In genomic region chr7:4178438-4178837, GRCm38 (mm10) we compare ENCODE assay signal across 9 mouse cellular contexts. TPM values are rescaled to one million over a fixed set of nuclear protein-coding genes. Genes with fewer than 3 reads are reported as not detected.
DNase-seq lines count a peak whose midpoint lies in the region; ATAC-seq and TF ChIP-seq lines count a peak whose summit lies in the region.
"Had no signal": no experiment of that assay in that cellular context is flagged by ENCODE, and none has a peak within 500 bp of the region (broad histone marks: within the 10 kb centered on the region; RNA-seq: fewer than 3 reads in every experiment).

No protein-coding gene starts in this region.

- no peak for TF ChIP-seq CTCF in gastrocnemius, adult 2 months (IDR thresholded peaks at IDR 0.05)

- H3K36me3 ChIP-seq in forebrain, embryonic 16.5 days (ENCODE audit: control insufficient read depth, insufficient read depth): no peaks in the 10 kb centered on the region
- H3K36me3 ChIP-seq: embryonic facial prominence, embryonic 13.5 days had no signal

- WGBS in forebrain, embryonic 16.5 days: 58% methylated on average over 3 of the region's 3 CpGs

- H3K4me1 ChIP-seq in forebrain, embryonic 16.5 days (replicated peaks; ENCODE audit: control insufficient read depth, insufficient read depth, low read length): no peaks in the 10 kb centered on the region
- H3K4me1 ChIP-seq: embryonic facial prominence, embryonic 13.5 days had no signal

- no peak overlapping the region for H3K4me2 ChIP-seq in forebrain, embryonic 16.5 days (ENCODE audit: low read length)
- H3K4me2 ChIP-seq: embryonic facial prominence, embryonic 13.5 days had no signal

- H3K4me3 ChIP-seq in gastrocnemius, adult 2 months: no peak overlapping the region
- H3K4me3 ChIP-seq in forebrain, embryonic 16.5 days (replicated peaks; ENCODE audit: low read length): no peak overlapping the region
- H3K4me3 ChIP-seq: embryonic facial prominence, embryonic 13.5 days had no signal

- intact Hi-C loops in gastrocnemius, adult 2 months (cut with DNase I): no loop called here

- no peaks in the 10 kb centered on the region for H3K9me3 ChIP-seq in forebrain, embryonic 16.5 days (ENCODE audit: control insufficient read depth, low read length)
- H3K9me3 ChIP-seq: embryonic facial prominence, embryonic 13.5 days had no signal

- H3K27me3 ChIP-seq in forebrain, embryonic 16.5 days (replicated peaks; ENCODE audit: control insufficient read depth, insufficient read depth, low read length): no peaks in the 10 kb centered on the region; the same call in 1 of the 2 replicates
- H3K27me3 ChIP-seq: embryonic facial prominence, embryonic 13.5 days had no signal

- no peak overlapping the region for H3K9ac ChIP-seq in forebrain, embryonic 16.5 days (replicated peaks; ENCODE audit: low read depth, low read length)
- H3K9ac ChIP-seq: embryonic facial prominence, embryonic 13.5 days had no signal

- H3K27ac ChIP-seq in gastrocnemius, adult 2 months: no peak overlapping the region
- H3K27ac ChIP-seq in forebrain, embryonic 16.5 days (ENCODE audit: low read length): no peak overlapping the region
- H3K27ac ChIP-seq: embryonic facial prominence, embryonic 13.5 days had no signal

- peak; percentile 19 for DNase-seq in gastrocnemius, adult 2 months
- no peak for DNase-seq in gastrocnemius, adult 18-20 months (ENCODE audit: low spot score)
- peak; percentile 55 for DNase-seq in urinary bladder, postnatal 14 days (ENCODE audit: low spot score)
- no peak for DNase-seq in urinary bladder, adult 2 months (ENCODE audit: low spot score)
- DNase-seq in kidney, postnatal 36 days: peak; percentile 30 to 66
- DNase-seq in yolk sac, embryonic 10.5 days (ENCODE audit: low spot score): peak; percentile 42
- DNase-seq in cerebellum, adult 11 months: no peak

- ATAC-seq in forebrain, embryonic 16.5 days: no peak

RNA-seq across cellular contexts. Expression of gene Cdc42ep5, which starts 13.8 kb away (rescaled TPM):
- 1 to 10 TPM; 1.4 to 2.0 TPM for total RNA-seq in gastrocnemius, adult 2 months (2021)
- total RNA-seq in gastrocnemius, adult 18-20 months (2021): 1 to 10 TPM; 1.5 to 1.7 TPM
- polyA plus RNA-seq in urinary bladder, adult 2 months (2012; rRNA removed): 90.1 and 98.9 TPM in 2 replicates
- 3.4 and 3.8 TPM in 2 replicates for polyA plus RNA-seq in forebrain, embryonic 16.5 days (2015; fragmentation: Nextera tagmentation; extraction: Ambion mirVana)

RNA-seq across cellular contexts. Expression of gene Leng9, which starts 28.3 kb away (rescaled TPM):
- total RNA-seq in gastrocnemius, adult 2 months (2021): 1 to 10 TPM; 2.1 to 2.2 TPM
- 1 to 10 TPM; 1.8 to 2.2 TPM for total RNA-seq in gastrocnemius, adult 18-20 months (2021)
- polyA plus RNA-seq in urinary bladder, adult 2 months (2012; rRNA removed): 5.8 and 6.3 TPM in 2 replicates
- polyA plus RNA-seq in forebrain, embryonic 16.5 days (2015; fragmentation: Nextera tagmentation; extraction: Ambion mirVana): 5.4 and 6.4 TPM in 2 replicates

RNA-seq across cellular contexts. Expression of gene Leng8, which starts 41.6 kb away (rescaled TPM):
- total RNA-seq in gastrocnemius, adult 2 months (2021): 10 to 100 TPM; 44.5 to 45.4 TPM
- 10 to 100 TPM; 27.2 to 33.0 TPM for total RNA-seq in gastrocnemius, adult 18-20 months (2021)
- polyA plus RNA-seq in urinary bladder, adult 2 months (2012; rRNA removed): 262 and 275 TPM in 2 replicates
- 68.6 and 95.7 TPM in 2 replicates for polyA plus RNA-seq in forebrain, embryonic 16.5 days (2015; fragmentation: Nextera tagmentation; extraction: Ambion mirVana)

RNA-seq across cellular contexts. Expression of gene Lilra5, which starts 59.1 kb away (rescaled TPM):
- under 1 TPM in 1 of 2 experiments, not detected in 1; 0.14 TPM for total RNA-seq in gastrocnemius, adult 2 months (2021)
- total RNA-seq in gastrocnemius, adult 18-20 months (2021): not detected
- 0.62 and 0.77 TPM in 2 replicates for polyA plus RNA-seq in urinary bladder, adult 2 months (2012; rRNA removed)
- 0.11 TPM in 1 of 2 replicates, not detected in the other for polyA plus RNA-seq in forebrain, embryonic 16.5 days (2015; fragmentation: Nextera tagmentation; extraction: Ambion mirVana)
- polyA plus RNA-seq: embryonic facial prominence, embryonic 13.5 days had no signal

RNA-seq across cellular contexts. Expression of gene Ttyh1, which starts 59.2 kb away (rescaled TPM):
- 1 to 10 TPM; 1.8 to 4.7 TPM for total RNA-seq in gastrocnemius, adult 2 months (2021)
- total RNA-seq in gastrocnemius, adult 18-20 months (2021): 1 to 10 TPM in 1 of 2 experiments, under 1 TPM in 1; 0.81 to 1.6 TPM
- 4.5 and 5.0 TPM in 2 replicates for polyA plus RNA-seq in urinary bladder, adult 2 months (2012; rRNA removed)
- 97.4 and 115 TPM in 2 replicates for polyA plus RNA-seq in forebrain, embryonic 16.5 days (2015; fragmentation: Nextera tagmentation; extraction: Ambion mirVana)

Comparison
In these comparisons a context has a peak if more than half of its experiments do, and no peak if none do; other contexts are left out.
1. DNase-seq: peak in gastrocnemius, adult 2 months (single experiment), urinary bladder, postnatal 14 days (single experiment), kidney, postnatal 36 days (2 of 2) and yolk sac, embryonic 10.5 days (single experiment); none in gastrocnemius, adult 18-20 months (single experiment), urinary bladder, adult 2 months (single experiment) and cerebellum, adult 11 months (single experiment).